Mouse (Mus musculus) T-helper 2 cell (primary cell): ENCODE results near the gene Col18a1.

Source experiments
- in situ Hi-C: fragments of 300-600 bp; cut with MboI, MseI; formaldehyde crosslinking; loops from one replicate; pipeline ENCODE4 v1.15.1; 2025; ENCODE audit warnings: high pct_unique_total_duplicates

Col18a1 gene

GRCm38 (mm10) chr10:77138304-77138703 is 28.0 kb downstream of the Col18a1 start:
- in situ Hi-C loops = loop anchor here (10.0 kb wide), 1 partner anchor 1164 kb away; no protein-coding TSS in a partner anchor

GRCm38 (mm10) chr10:77136205-77136604 is 30.1 kb downstream of the Col18a1 start:
- in situ Hi-C loops = loop anchor here (10.0 kb wide), 1 partner anchor 1161 kb away; no protein-coding TSS in a partner anchor

DNA sequence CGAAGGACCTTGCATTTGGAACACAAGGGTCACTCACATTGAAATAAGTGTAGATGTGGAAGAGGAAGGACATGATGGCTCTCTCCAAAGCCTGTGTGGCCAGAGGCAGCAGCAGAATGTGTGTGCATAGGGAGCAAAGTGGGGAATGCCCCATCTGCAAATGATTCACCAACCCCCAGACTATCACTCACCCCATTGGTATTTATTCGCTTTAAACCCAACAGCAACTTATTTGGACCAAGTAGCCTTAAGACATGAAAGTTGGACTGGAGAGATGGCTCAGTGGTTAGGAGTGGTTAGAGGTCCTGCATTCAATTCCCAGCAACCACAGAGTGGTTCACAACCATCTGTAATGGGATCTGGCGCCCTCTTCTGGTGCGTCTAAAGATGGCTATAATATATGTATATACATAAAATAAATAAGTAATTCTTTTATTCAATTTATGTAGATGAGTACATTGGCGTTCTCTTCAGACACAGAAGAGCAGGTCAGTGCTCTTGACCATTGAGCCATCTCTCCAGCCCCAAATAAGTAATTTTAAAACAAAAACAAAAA is 31.0 kb downstream of the Col18a1 start:
- in situ Hi-C loops = loop anchor here (10.0 kb wide), 1 partner anchor 1161 kb away; no protein-coding TSS in a partner anchor

DNA sequence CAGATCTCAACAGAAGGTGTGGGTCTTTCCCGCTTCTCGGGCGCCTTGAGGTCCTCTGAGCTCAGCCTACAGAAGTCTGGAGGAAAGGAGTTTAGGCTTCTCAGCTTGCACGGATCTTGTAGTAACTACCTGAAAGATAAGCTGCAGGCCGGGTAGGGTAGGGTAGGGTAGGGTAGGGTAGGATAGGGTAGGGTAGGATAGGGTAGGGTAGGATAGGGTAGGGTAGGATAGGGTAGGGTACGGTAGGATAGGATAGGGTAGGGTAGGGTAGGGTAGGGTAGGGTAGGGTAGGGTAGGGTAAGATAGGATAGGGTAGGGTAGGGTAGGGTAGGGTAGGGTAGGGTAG is 31.6 kb downstream of the Col18a1 start:
- in situ Hi-C loops = loop anchor here (5.0 to 10.0 kb wide), 4 partner anchors 52 to 1160 kb away; no protein-coding TSS in a partner anchor

DNA sequence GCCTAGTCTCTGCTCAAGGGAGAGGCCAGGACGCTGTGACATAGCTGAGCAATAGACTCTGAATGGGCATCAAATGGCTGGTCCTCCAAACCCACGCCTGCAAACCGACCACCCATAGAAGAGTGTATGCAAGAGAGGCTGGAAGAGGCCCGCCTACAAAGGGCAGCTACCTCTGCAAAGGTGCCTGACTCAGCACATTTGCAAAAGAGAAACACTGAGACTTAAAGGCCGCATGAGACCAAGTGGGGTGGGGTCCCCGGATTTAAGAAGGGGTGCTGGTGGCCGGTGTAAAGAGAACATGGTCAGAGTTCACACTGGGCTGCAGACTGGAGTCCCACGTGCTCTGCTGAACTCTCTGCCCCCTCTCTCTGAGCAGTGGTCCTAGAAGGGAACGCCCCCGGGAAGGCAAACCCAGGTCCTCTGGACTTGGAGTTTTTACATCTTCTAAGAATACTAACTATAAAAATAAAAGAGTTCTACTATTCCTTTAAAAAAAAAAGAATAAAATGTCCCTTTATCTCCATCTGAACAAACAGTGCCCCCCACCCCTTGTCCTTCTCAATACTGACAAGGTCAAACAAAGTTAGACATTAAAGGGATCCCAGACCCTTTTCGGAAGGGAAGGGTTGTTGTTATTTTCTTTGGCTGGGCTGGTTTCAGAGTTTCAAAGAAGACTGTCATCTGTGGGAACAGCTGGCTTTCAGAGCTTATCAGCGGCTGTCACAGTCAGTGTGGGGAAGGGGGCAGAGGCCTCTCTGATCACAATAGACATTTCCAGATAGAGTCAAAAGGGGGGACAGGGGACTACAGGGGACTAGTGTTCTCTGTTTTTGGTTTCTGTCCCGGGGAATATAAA is 32.2 kb downstream of the Col18a1 start:
- in situ Hi-C loops = loop anchor here (5.0 to 10.0 kb wide), 4 partner anchors 52 to 1159 kb away; no protein-coding TSS in a partner anchor

DNA sequence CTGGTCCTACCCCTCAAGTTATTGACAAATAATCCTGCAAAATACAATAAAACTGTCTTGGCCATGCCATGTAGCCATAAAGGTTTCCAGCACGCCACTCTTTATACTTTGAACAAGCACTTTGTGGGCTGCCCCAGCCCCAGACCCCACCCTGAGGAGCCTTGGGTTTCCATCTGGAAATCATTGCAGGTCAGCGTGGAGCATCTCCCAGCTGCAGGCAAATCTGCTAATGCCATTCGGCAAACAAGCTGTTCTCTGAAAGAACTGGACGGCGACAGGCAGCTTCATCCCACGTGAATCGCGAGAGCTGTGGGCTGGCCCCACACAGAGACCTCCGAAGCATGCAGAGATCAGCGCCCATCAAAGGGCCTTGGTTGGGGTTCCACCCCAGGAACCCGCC is 34.2 kb downstream of the Col18a1 start:
- in situ Hi-C loops = loop anchor here (5.0 to 10.0 kb wide), 4 partner anchors 50 to 1157 kb away; no protein-coding TSS in a partner anchor

DNA sequence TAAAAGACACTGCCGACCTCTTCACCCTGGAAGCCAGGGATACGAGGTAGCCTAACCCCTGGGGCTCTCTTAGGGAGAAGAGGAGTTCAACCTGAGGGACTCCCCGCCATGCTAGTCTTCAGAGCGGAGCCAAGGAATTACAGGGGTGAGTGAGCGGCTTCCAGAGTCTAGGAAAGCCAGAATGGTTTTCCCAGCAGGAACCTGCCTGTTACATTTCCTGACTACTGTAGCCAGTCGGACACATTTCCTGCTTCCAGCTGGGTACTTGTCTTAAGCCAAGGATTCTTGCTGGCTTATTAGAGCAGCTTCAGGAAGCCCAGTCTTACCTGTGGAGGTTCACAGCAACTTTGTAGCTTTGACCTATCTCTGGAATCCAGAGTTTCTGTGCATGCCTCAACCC is 34.8 kb downstream of the Col18a1 start:
- in situ Hi-C loops = loop anchor here (5.0 to 10.0 kb wide), 4 partner anchors 49 to 1157 kb away; no protein-coding TSS in a partner anchor

DNA sequence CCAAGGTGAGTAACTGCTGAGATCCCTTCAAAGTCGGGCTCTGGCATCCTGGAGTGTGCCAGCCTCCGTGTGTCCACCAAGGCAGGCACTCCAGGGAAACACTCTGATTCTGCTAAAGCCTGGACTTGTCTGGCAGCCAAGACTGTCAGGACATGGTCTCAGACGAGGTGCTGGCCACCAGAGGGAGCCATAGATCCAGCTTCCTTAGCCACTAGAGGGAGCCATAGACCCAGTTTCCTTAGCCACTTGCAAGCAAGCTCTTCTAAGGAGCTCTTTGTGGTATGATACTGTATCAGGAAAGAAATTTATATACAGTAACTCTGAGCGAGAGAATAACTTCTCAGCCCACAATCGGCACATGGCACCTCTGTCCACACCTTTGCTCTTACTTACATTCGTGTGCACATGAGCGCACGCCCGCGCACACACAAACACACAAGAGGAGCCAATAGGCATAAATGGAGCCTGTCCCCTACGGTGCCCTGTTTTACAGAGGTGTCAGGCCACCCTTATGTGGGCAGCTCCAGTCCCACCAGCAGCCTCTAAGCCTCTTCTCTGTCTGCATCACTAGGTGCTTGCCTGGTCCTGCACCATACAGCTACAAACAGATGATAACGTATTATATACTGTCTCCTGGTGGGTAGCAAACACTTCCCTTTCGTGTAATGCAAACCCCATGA is 35.6 kb downstream of the Col18a1 start:
- in situ Hi-C loops = loop anchor here (5.0 to 10.0 kb wide), 4 partner anchors 48 to 1156 kb away; no protein-coding TSS in a partner anchor

DNA sequence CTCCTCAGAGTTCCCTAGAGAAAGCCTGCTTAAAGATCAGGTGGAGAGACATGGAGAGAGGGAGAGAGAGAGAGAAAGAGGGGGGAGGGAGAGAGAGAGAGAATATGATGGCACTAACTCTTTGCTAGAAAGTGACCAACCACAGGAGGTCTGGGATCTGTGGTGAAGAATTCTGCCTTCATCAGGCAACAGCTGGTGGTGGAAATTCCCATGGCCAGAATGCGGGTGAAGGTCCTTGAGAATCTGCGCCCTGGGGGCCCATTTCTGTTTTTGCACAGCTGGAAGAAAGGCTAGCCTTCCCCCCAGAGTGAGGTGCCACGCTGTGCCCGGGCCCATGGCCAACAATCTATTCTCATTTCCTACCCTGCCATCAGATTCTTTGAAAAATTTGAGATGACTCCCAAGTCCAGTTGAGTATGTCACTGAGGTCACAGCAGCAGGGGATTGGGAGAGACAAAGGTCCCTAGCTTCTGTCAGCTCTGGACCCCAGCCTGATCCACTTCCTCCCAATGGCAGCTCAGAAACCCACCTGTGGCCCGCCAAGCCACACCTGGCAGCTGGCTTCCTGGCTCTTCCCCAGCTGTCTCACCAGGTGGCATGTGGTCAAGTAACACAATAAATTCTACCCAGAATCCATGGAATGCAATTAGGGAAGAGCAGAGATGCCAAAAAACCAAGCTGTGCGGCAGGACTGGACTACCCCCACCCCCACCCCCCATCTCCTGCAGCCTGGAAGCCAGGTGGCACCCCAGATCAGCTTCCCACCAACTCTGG is 36.5 kb downstream of the Col18a1 start:
- in situ Hi-C loops = loop anchor here (5.0 to 10.0 kb wide), 4 partner anchors 48 to 1155 kb away; no protein-coding TSS in a partner anchor

GRCm38 (mm10) chr10:77127926-77128325 is 38.4 kb downstream of the Col18a1 start:
- in situ Hi-C loops = no loop called here

DNA sequence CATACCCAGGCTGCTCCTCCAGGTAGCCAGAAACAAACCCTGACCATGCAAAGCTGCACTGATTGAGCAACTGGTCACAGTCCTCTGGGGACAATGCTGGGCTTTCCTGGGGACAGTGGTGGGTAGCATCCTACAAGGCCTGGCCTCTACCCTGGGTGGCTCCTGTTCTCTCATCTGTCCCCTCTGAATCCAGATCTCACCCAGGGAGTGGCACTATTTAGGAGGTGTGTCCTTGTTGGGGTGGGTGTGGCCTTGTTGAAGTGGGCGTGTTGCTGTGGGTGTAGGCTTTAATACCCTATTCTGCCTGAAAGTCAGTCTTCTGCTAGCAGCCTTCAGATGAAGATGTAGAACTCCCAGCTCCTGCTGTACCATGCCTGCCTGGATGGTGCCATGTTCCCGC is 39.8 kb downstream of the Col18a1 start:
- in situ Hi-C loops = no loop called here

DNA sequence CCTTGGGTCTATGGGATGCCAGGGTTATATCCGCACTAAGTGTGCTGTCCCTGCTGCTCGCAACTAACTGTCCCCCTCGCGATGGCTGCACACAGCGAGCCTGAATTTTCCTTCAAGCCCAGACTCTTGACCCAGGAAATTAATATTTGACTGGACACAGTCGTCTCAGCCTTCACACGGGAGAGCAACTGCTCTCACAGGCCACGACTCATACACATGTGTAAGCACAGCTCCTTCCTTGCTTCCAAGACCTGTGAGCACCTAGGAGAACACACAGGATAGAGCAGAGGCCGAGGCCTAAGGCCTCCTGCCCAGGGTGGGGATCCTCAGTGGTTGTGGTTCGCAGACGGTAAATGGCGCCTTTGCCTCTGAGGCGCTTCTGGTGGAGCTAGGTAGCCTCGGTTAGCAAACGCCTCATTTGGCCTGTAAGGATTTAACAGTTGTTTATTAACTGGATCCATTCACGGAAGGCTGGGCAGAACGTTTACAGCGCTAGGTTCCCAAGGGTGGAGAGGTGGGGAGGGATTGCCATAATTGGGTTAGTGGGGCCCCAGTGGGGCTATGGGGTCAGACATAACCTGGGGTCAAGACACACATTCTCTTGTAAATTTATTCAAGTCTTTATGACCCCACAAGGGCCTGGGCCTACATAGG is 41.1 kb downstream of the Col18a1 start:
- in situ Hi-C loops = no loop called here

- in situ Hi-C loops = no loop called here
These were observed 42.4 kb downstream of the Col18a1 start for GRCm38 (mm10) chr10:77123953-77124352.

GRCm38 (mm10) chr10:77121287-77122022 is 44.9 kb downstream of the Col18a1 start:
- in situ Hi-C loops = no loop called here

DNA sequence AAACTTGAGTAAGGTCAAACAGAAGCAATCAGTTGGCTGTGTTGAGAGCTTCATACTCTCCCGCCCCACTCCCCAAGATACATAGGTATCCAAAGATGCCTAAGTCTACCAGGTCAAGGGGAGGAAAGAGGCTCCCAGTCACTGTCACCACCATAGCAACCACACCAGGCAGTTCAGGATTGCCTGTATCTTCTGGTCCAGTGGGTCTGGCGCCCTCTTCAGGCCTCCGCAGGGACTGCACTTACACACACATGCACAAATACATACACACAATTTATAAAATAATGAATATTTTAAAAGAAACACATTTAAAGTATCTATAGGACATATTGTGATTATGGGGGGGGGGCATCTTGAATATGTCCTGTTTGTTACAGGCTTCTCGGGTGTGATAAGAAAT is 45.8 kb downstream of the Col18a1 start:
- in situ Hi-C loops = no loop called here

GRCm38 (mm10) chr10:77119437-77119836 is 46.9 kb downstream of the Col18a1 start:
- in situ Hi-C loops = no loop called here

- in situ Hi-C loops = no loop called here
These were observed 48.0 kb downstream of the Col18a1 start for GRCm38 (mm10) chr10:77118361-77118760.

DNA sequence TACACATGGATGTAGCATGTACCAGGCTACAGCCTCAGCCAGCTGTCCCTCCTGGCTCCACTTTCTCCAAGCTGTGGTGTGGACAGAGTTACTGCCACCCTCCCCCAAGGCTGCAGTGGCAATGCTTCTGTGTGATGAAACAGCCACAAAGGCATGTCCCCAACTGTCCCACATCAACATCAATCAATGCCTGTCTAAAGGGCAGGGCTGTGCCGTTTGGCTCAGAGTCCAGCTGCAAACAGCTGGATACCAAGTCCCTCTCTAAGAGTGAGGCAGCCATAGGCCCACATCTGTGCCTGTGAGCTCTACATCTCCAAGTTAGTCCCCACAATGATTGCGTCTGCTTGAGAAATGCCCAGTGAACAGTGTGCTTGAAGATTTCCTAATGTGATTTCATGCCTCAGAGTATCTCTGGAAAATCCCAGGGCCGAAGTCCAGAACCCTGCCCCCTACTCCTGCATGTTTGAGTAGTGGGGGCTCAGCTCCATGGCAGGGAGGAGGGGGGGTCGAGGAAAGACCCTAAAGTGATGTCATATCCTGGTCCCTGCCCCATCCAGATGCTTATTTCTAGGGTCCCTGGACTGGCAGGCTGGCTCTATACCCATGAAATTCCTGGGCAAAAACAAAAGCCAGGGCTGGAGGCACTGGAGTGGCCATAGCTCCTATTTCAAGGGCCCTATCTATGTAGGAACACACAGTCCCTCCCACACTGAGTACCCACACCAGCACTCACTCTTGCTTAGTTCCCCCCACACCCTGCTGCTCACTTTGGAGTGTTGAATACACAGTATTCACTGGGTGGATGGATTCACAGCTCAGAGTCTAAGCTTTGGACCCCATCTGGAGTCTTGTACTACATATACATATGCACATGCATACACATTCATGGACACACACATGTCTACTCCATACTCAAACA is 49.6 kb downstream of the Col18a1 start:
- in situ Hi-C loops = no loop called here
